Mouse (Mus musculus) embryonic facial prominence, embryonic 14.5 days (tissue): ENCODE data around the gene Rxra. TPM values are rescaled to one million over a fixed set of nuclear protein-coding genes. Genes with fewer than 3 reads are reported as not detected.

ENCODE experiments used
- ATAC-seq: fragments of 200-750 bp; cut with Nextera tagmentation; 2 replicates; pipeline ENCODE4 v1.8.0; 2017; ENCODE audit warnings: low read depth, moderate number of reproducible peaks, moderate TSS enrichment
- DNase-seq: peaks from one replicate; pipeline ENCODE4 v3.0.0-alpha.2; 2015; ENCODE audit warnings: low spot score
- H3K27ac ChIP-seq: fragments of 300-500 bp; sonication (generic); replicated peaks from 2 replicates; pipeline ENCODE4 v1.5.1; 2014; ENCODE audit warnings: low read depth, mild to moderate bottlenecking, low read length, moderate library complexity
- H3K27me3 ChIP-seq: fragments of 300-500 bp; sonication (generic); replicated peaks from 2 replicates; pipeline ENCODE4 v1.6.1; 2014; ENCODE audit warnings: low read length; ENCODE audit not compliant: control insufficient read depth, insufficient read depth
- H3K36me3 ChIP-seq: fragments of 300-500 bp; sonication (generic); 2 replicates; pipeline ENCODE4 v1.6.1; 2014; ENCODE audit warnings: low read length, mixed read lengths; ENCODE audit not compliant: control insufficient read depth, insufficient read depth
- H3K4me1 ChIP-seq: fragments of 300-500 bp; sonication (generic); 2 replicates; pipeline ENCODE4 v1.6.1; 2014; ENCODE audit warnings: antibody characterized with exemption, low read length; ENCODE audit not compliant: control insufficient read depth, insufficient read depth
- H3K4me2 ChIP-seq: fragments of 300-500 bp; sonication (generic); 2 replicates; pipeline ENCODE4 v1.6.1; 2014; ENCODE audit warnings: low read depth, mild to moderate bottlenecking, low read length, moderate library complexity, mixed read lengths
- H3K4me3 ChIP-seq: fragments of 300-500 bp; sonication (generic); 2 replicates; pipeline ENCODE4 v1.5.1; 2014; ENCODE audit warnings: low read depth, mild to moderate bottlenecking, low read length
- H3K9ac ChIP-seq: fragments of 300-500 bp; sonication (generic); 2 replicates; pipeline ENCODE4 v1.6.1; 2014; ENCODE audit warnings: low read depth, mild to moderate bottlenecking, low read length, moderate library complexity, mixed read lengths
- H3K9me3 ChIP-seq: fragments of 300-500 bp; sonication (generic); 2 replicates; pipeline ENCODE4 v1.6.1; 2016; ENCODE audit warnings: low read length; ENCODE audit not compliant: control insufficient read depth
- WGBS: fragments of 180-500 bp; shearing (Covaris S2); extraction: QIAGEN DNeasy Blood & Tissue Kit; methylation state at CpG from one replicate; pipeline ENCODE4 v1.1.7; 2014; 5-methylcytosine and 5-hydroxymethylcytosine counted together
- polyA plus RNA-seq: library from polyadenylated mRNA; unstranded; fragments of >200 nt; fragmentation: Nextera tagmentation; extraction: Ambion mirVana; gene quantifications from 2 replicates; pipeline ENCODE4 v1.2.1, GENCODE M21; 2014

The Rxra gene
- polyA plus RNA-seq, 1 experiment from 2014 or later: 11.5 TPM

GRCm38 (mm10) chr2:27775006-27775405 lies 98.8 kb downstream of the Rxra start:
- Histone ChIP-seq H3K9me3 (no peaks in the 10 kb centered on the region), H3K4me1 (peaks cover 29% of the 10 kb centered on the region), H3K4me2 (no peak overlapping the region), H3K27ac (peak overlapping the region; percentile 98), H3K27me3 (no peaks in the 10 kb centered on the region), H3K9ac (no peak overlapping the region), H3K36me3 (no peaks in the 10 kb centered on the region), H3K4me3 (no peak overlapping the region)
- DNase-seq: no peak
- 85% methylated on average over 10 of the region's 10 CpGs for WGBS
- no peak; the same call in 1 of the 2 replicates for ATAC-seq

- ATAC-seq: no peak
- Histone ChIP-seq H3K4me1 (peaks cover 27% of the 10 kb centered on the region), H3K9ac (no peak overlapping the region), H3K27me3 (no peaks in the 10 kb centered on the region), H3K9me3 (no peaks in the 10 kb centered on the region), H3K4me3 (no peak overlapping the region), H3K36me3 (no peaks in the 10 kb centered on the region), H3K27ac (peak overlapping the region; percentile 98), H3K4me2 (no peak overlapping the region)
- no peak for DNase-seq
- WGBS: 56% methylated on average over 5 of the region's 5 CpGs
Measured at GRCm38 (mm10) chr2:27775625-27776024, 99.4 kb downstream of the Rxra start.

GRCm38 (mm10) chr2:27777756-27778155 lies 101.5 kb downstream of the Rxra start:
- peaks cover 27% of the 10 kb centered on the region for H3K4me1 ChIP-seq

GRCm38 (mm10) chr2:27778289-27778688 lies 102.0 kb downstream of the Rxra start:
- Histone ChIP-seq H3K27ac (no peak overlapping the region), H3K4me3 (no peak overlapping the region), H3K36me3 (no peaks in the 10 kb centered on the region), H3K4me1 (peaks cover 23% of the 10 kb centered on the region), H3K27me3 (no peaks in the 10 kb centered on the region), H3K4me2 (no peak overlapping the region), H3K9ac (no peak overlapping the region), H3K9me3 (no peaks in the 10 kb centered on the region)
- ATAC-seq (no peak), DNase-seq (no peak)
- 55% methylated on average over 6 of the region's 6 CpGs for whole genome bisulfite sequencing

More at GRCm38 (mm10) chr2:27777756-27778155, 101.5 kb downstream of the Rxra start:
- Histone ChIP-seq H3K36me3 (no peaks in the 10 kb centered on the region), H3K4me2 (no peak overlapping the region), H3K27me3 (no peaks in the 10 kb centered on the region), H3K4me3 (no peak overlapping the region), H3K9me3 (no peaks in the 10 kb centered on the region), H3K9ac (no peak overlapping the region), H3K27ac (no peak overlapping the region)
- no peak for DNase-seq
- no peak for ATAC-seq
- WGBS: 51% methylated on average over 2 of the region's 2 CpGs

GRCm38 (mm10) chr2:27779291-27779866 lies 103.1 kb downstream of the Rxra start:
- Histone ChIP-seq H3K4me2 (no peak overlapping the region), H3K27ac (no peak overlapping the region), H3K9ac (no peak overlapping the region), H3K9me3 (no peaks in the 10 kb centered on the region), H3K27me3 (no peaks in the 10 kb centered on the region), H3K36me3 (no peaks in the 10 kb centered on the region), H3K4me3 (no peak overlapping the region), H3K4me1 (peaks cover 13% of the 10 kb centered on the region)
- WGBS: 73% methylated on average over 9 of the region's 9 CpGs
- ATAC-seq: no peak
- DNase-seq: no peak

GRCm38 (mm10) chr2:27780162-27780561 lies 103.9 kb downstream of the Rxra start:
- no peak for ATAC-seq
- WGBS: 89% methylated on average over 7 of the region's 7 CpGs
- Histone ChIP-seq H3K4me2 (no peak overlapping the region), H3K27ac (no peak overlapping the region), H3K4me3 (no peak overlapping the region), H3K4me1 (0 out of 2 replicates have a peak, but pooled peaks cover 6% of the 10 kb centered on the region), H3K36me3 (no peaks in the 10 kb centered on the region), H3K9me3 (no peaks in the 10 kb centered on the region), H3K9ac (no peak overlapping the region), H3K27me3 (no peaks in the 10 kb centered on the region)
- DNase-seq: no peak

- Histone ChIP-seq H3K27ac (peak overlapping the region; percentile 45), H3K4me2 (no peak overlapping the region), H3K4me1 (peaks cover 13% of the 10 kb centered on the region; the same call in 1 of the 2 replicates), H3K4me3 (no peak overlapping the region), H3K9me3 (no peaks in the 10 kb centered on the region), H3K36me3 (no peaks in the 10 kb centered on the region), H3K27me3 (no peaks in the 10 kb centered on the region), H3K9ac (no peak overlapping the region)
- WGBS: 92% methylated on average over 8 of the region's 8 CpGs
- DNase-seq (no peak), ATAC-seq (no peak)
Measured at GRCm38 (mm10) chr2:27785363-27785762, 109.1 kb downstream of the Rxra start.

- H3K9me3 ChIP-seq: no peaks in the 10 kb centered on the region
- H3K36me3 ChIP-seq: no peaks in the 10 kb centered on the region
- WGBS: 58% methylated on average over 6 of the region's 6 CpGs
- H3K27ac ChIP-seq: peak overlapping the region; percentile 45
- H3K4me2 ChIP-seq: no peak overlapping the region
- 0 out of 2 replicates have a peak, but pooled peaks have one; percentile 44 for ATAC-seq
- no peak for DNase-seq
- no peaks in the 10 kb centered on the region for H3K27me3 ChIP-seq
- H3K4me3 ChIP-seq: no peak overlapping the region
- H3K9ac ChIP-seq: 0 out of 2 replicates have a peak overlapping the region, but pooled peaks have one; percentile 3
- peaks cover 13% of the 10 kb centered on the region; the same call in 1 of the 2 replicates for H3K4me1 ChIP-seq
Measured at GRCm38 (mm10) chr2:27785973-27786417, 109.8 kb downstream of the Rxra start.

- no peaks in the 10 kb centered on the region for H3K27me3 ChIP-seq
- no peak overlapping the region for H3K9ac ChIP-seq
- WGBS: 80% methylated on average over 4 of the region's 4 CpGs
- H3K4me2 ChIP-seq: no peak overlapping the region
- DNase-seq (no peak), ATAC-seq (no peak)
- no peak overlapping the region for H3K27ac ChIP-seq
- H3K36me3 ChIP-seq: no peaks in the 10 kb centered on the region
- peaks cover 2% of the 10 kb centered on the region; the same call in 1 of the 2 replicates for H3K4me1 ChIP-seq
- no peak overlapping the region for H3K4me3 ChIP-seq
- H3K9me3 ChIP-seq: no peaks in the 10 kb centered on the region
Measured at GRCm38 (mm10) chr2:27791571-27791970, 115.3 kb downstream of the Rxra start.
